Mouse (Mus musculus): ENCODE measurements around the gene Pgd.
"Not testable (repeated sequence)": the region's sequence is repeated elsewhere in the genome, so short reads cannot be mapped to it uniquely, and the experiment has no call there.

The Pgd gene

DNA sequence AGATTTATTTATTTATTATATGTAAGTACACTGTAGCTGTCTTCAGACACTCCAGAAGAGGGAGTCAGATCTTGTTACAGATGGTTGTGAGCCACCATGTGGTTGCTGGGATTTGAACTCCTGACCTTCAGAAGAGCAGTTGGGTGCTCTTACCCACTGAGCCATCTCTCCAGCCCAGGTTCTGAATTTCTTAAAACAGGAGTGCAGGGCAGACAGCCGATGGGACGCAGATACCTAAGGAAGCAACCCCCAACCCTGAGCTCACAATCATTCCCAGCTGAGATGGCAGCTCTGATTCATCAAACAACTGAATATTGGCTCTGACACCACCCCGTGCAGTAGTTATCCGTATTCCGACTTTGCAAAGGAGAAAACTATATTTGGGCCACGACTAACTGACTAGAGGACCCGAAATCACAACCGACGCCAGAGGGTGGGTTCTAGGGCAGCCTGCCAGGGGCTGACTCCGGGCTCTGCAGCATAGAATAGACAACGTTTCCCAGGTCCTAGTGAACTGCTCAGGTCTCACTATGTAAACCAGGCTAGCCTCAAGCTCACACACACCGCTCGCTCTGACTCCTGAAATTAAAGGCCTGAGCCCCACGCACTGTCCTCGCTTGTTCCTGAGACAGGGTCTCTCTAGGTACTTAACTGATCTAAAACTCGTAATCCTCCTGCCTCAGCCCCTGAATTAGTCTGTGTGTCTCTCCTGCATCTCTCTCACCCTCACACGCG lies 30.3 kb downstream of the Pgd start:
- no peak for DNase-seq (ENCODE audit: low read depth, low spot score)

DNA sequence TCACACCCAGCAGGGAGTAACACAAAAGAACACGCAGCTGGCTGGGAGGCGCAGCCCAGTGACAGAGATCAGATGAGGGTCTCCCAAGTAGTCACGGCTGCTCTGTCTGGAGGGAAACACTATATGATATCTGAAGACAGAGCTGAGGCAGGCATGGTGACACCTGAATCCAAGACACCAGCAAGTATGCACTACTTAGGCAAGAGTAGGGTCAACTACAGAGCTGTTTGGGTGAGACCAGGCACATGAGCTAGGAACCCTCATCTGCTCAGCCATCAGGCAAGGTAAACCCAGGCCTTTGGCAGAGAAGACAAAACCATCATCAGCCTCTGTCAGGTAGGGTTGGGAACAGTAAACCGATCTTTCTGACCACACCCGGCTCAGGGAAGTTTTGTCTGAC lies 33.2 kb downstream of the Pgd start:
- no peak for DNase-seq (ENCODE audit: low read depth, low spot score)

DNA sequence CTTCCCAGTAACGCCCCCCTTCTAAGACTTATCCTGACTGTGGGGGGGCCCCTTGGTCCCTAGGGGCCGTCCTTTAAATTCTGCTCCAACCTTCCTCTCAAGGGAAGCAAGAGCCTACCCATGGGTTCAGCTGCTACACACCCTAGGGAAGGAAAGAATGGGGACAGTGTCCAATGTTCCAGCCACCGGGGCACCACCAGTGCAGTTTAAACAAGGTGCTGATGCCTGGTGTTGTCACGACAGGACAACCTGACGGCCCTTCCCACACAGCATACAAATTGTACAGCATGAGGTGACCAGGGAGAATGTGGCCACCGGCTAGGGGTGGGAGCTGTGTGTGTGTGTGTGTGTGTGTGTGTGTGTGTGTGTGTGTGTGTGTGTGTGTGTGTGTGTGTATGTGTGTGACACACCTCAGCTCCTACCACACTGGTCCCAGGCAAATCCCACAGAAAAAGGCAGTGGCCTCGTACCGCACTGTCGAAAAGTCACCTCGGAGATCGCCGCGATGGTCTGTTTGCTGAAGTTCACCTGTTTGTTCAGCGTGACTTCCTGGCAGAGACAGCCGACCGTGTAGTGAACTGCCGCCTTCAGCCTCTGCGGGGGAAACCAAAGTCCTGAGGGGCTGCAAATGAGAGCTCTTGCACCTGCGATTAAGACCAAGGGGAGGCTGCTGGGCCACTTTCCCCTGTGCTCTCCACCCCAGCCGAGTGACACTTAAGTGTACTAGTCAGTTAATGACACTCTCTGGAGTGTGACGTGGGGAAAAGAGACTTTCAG lies 34.6 kb downstream of the Pgd start:
- DNase-seq (ENCODE audit: low read depth, low spot score), result no peak

DNA sequence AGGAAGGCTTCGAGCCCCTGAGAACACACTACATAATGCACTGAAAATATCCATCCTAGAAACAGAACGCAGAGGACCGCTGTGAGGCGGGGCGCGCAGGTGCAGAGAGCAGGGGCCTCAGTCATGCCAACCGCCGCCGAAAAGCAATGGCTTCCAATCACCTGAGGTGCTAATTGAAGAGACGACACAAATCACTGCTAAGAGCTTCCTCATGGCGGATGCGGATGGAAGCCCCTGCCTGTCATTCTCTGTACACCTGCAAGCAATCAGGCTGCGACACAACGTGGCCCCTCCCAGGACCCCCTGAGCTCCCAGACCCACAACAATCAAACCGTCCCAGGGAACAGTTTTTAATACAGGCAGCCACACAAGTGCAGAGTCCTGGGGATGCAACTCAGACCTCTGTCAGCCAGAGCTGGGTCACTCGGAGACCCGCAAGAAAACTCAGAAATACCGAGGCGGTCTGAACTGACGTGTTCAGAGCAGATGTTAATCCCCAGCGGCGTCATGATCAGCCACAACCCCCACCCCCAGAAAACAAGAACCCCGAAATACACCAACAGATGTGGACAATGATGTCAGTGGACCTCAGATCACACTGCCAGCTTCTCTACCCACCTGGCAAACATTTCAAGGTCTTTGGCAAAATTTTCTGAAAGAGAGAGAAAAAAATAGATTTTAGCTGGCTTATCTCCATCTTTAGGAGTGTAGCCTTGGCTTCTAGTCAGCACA lies 35.4 kb downstream of the Pgd start:
- no peak for DNase-seq (ENCODE audit: low read depth, low spot score)

DNA sequence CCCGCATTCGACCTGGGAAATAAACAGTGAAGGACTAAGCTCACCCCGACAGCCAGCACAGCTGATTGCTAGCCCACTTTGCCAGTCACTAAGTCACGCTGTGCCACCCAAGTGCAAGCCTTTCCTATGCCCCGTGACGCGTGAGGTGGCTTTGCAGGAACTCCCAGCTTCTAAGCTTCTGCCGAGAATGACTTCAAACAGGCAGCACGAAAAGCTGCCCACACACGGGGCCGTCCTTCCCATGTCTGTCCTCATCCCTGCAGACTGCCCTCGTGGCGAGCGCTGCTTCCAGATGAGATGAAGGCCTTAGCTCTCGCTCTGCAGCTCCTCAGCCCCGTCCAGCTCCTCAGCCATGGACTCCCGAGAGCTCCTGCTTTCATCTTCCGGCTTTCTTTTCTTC lies 38.1 kb downstream of the Pgd start:
- DNase-seq (ENCODE audit: low read depth, low spot score), result no peak

DNA sequence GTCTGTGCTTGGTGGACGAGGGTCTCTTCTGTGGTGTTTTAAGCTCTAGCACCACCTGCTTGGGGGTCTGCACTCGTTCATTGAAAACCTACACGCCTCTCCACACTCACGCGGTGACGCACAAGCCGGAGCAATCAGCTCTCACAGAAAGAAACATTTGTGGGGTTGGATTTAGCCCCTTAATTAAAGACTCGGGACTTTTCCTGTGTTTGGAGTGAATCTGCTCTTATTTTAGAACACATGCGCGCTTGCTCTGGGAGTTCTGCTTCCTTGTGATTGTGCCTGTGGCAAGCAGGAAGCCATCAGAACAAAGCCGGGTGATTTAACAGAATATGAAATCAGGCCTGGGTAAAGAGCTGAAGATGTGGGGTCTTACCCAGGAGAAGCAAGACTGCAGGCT lies 39.9 kb downstream of the Pgd start, which contains the start of gene Cort:
Gene Cort (minus strand): TSS at position 101 of the 400 bp plus-strand sequence.
- DNase-seq (ENCODE audit: low read depth, low spot score), result no peak

DNA sequence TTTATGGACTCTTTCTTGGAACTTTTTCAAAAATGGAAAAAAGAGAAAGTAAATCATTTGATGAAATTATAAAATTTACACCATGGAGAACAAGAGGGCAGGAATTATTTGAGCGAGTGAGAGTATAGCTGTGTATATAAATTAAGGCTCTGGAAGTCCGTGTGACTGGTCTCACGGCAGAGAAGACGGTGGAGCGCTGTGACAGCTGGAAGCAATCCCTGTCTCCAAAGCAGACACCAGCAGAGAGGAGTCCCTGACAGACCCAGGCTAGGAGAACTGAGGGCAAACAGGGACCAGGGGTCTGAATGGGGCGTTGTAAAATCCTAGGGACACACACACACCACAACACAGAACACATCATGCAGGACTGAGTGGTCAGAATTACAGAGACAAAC lies 40.5 kb downstream of the Pgd start:
- no peak for DNase-seq (ENCODE audit: low read depth, low spot score)

DNA sequence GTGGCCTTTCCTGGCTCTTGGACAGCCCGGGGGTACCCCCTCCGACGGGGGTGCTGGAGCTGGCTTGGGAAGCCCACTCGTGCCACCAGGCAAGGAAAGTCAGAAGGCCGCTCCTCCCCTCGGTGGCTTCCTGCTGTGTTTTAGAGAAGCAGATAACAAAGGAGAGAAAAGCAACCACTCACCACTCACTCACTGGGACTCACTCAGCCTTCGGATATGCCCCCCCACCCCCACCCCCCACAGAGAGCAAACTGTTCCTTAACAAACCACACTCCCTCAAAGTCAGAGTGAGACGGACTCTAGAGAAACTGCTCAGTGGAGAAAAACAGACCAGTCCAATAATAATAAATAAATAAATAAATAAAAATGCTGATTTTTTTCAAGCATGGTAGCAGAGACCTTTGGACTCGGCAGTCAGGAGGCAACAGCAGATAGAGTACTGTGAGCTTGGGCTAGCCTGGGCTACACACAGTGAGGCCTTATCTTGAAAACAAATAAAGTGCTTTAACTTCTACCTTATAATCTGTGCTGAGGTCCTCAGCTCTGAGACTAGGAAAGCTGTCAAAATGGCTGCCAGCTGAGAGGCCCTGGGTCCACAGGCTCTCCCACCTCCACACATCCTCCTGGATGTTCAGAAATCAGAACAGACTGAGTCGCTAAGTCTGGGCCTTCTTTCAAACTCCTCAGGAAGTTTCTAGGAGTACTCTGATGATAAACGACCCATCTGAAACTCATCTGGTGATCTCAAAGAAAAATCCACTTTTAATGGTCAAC lies 41.0 kb downstream of the Pgd start:
- peak; percentile 94 for DNase-seq (ENCODE audit: low read depth, low spot score)

DNA sequence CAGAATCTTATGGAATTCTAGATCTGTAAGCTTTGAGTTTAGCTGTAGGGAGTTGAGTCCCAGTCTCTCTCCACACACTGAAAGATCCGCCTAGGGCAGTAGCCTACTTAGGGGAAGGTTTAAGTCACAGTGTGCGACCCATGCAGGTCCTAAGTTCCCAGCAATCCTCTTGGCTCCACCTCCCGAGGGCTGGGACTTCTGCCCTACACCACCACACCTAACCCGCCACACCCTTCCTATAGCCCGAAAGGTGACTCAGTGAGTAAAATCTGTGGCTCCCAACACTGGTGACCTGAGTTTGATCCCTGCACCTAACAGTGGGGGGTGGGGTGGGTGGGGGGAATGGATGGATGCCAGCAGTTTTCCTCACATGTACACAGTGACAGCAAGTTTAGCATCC lies 43.1 kb downstream of the Pgd start:
- DNase-seq (ENCODE audit: low read depth, low spot score), result peak; percentile 82

DNA sequence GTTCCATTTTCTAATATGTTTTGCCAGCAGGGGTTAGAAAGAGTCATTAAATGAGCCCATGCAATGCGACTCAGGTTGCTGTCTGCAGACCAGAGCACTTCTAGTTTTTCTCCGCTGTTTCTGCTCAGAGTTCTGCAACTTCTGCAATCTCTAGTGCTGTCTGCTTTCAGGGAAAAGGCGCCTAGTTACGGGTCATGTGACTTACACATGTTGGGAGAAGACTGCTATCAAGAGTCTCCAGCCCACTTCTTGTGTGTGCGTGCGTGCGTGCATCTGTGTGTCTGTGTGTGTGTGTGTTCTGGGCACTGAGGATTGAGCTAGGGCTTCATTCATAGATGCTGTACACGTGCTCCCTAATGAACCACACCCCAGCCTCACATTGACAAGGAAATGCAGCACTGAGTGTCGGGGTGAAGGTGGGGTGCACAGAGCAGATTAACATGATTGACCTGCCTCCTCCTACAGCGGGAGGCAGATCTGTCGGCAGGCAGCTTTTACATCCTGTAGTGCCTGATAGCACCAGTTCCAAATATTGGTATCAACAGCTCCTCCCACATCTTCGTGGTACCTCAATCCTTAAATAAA lies 46.5 kb downstream of the Pgd start:
- DNase-seq (ENCODE audit: low read depth, low spot score), result not testable (repeated sequence)

DNA sequence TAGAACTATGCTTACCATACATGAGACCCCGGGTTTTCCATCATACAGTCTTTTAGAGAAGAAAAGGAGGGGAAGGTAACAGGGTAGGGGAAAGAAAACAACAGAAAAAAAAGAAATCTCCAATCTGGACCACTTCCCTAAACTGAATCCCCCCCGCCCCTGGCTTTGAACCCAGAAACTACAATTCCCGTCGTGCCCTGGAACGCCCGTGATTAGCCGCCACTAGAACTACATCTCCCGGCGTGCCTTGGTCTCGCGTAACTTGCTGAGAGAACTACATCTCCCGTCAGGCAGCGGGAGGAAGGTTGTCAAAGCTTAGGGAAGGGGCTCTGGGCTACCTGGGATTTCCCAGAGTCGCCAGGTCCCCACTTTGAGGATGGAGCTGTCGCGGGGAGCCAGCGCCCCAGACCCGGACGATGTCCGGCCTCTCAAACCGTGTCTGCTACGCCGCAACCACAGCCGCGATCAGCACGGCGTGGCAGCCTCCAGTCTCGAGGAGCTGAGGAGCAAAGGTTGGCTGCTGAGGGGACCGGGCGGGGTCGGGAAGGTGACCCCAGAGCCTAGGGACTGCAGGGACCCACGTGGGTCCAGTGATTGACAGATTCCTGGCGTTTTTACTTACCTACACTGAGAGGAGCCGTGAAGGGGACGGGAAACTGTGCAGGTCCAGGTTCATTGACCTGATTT lies 62.6 kb downstream of the Pgd start, which contains the start of gene Dffa:
Gene Dffa (plus strand): TSS at position 272 of the 687 bp plus-strand sequence.
- peak; percentile 94 for DNase-seq (ENCODE audit: low read depth, low spot score)

DNA sequence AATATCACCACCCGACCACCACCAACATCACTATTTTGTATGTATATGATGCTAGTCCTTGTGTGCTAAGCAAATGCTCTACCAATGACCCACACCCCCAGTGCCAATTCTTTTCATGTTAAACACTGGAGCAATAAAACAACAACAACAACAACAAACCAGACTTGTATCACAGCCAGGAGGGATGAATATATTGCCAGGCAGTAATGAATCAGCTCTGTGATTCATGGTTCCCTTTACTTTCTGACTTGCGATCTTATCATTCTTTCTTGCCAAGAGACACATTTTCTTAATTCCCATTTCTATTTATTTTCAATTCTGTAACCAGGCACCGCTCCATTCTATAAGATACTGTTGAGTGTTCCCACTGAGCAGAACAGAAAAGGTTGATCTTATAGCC lies 65.1 kb downstream of the Pgd start:
- DNase-seq (ENCODE audit: low read depth, low spot score), result no peak

DNA sequence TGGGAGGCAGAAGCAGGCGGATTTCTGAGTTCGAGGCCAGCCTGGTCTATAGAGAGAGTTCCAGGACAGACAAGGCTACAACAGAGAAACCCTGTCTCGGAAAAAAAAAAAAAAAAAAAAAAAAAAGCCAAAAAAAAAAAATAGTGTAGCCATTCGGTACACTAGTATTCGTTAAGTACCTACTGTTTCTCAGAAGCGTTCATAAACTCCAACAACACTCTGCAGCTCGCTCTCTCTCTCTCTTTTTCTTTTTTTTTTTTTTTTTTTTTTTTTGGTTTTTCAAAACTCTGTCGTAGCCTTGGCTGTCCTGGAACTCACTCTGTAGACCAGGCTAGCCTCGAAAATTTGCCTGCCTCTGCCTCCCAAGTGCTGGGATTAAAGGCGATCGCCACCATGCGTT lies 66.1 kb downstream of the Pgd start:
- not testable (repeated sequence) for DNase-seq (ENCODE audit: low read depth, low spot score)

Measured in ZHBTc4 (cell line).